Mouse (Mus musculus) thymus, adult 2 months (tissue): ENCODE data around the gene Sapcd1. TPM values are rescaled to one million over a fixed set of nuclear protein-coding genes. Genes with fewer than 3 reads are reported as not detected.

Source experiments
- DNase-seq: peaks from one replicate; pipeline ENCODE4 v3.0.0; 2021
- H3K27ac ChIP-seq: fragments of 200-500 bp; 2 replicates; pipeline ENCODE4 v1.5.1; 2012; ENCODE audit warnings: low read length, control low read depth; ENCODE audit not compliant: control insufficient read depth, insufficient read depth
- H3K27me3 ChIP-seq: fragments of 200-500 bp; 2 replicates; pipeline ENCODE4 v1.6.1; 2012; ENCODE audit warnings: mild to moderate bottlenecking, low read length, moderate library complexity, mixed read lengths; ENCODE audit not compliant: control insufficient read depth, insufficient read depth
- H3K36me3 ChIP-seq: fragments of 200-500 bp; 2 replicates; pipeline ENCODE4 v1.6.1; 2012; ENCODE audit warnings: mild to moderate bottlenecking, low read length, moderate library complexity; ENCODE audit not compliant: control insufficient read depth, insufficient read depth
- H3K4me1 ChIP-seq: fragments of 200-500 bp; replicated peaks from 2 replicates; pipeline ENCODE4 v1.6.1; 2012; ENCODE audit warnings: low read length; ENCODE audit not compliant: control insufficient read depth, insufficient read depth
- H3K4me3 ChIP-seq: fragments of 200-500 bp; 2 replicates; pipeline ENCODE4 v1.5.1; 2012; ENCODE audit warnings: mild to moderate bottlenecking, low read length, control low read depth, moderate library complexity; ENCODE audit not compliant: control insufficient read depth, insufficient read depth
- CTCF ChIP-seq: fragments of 200-500 bp; IDR thresholded peaks from 2 replicates; pipeline ENCODE4 v1.5.1; 2012; ENCODE audit warnings: mild to moderate bottlenecking, control low read depth, low read length, moderate library complexity, borderline replicate concordance; ENCODE audit not compliant: control insufficient read depth, poor library complexity, insufficient read depth; ENCODE audit errors: extremely low read depth
- POLR2A ChIP-seq: fragments of 200-500 bp; IDR thresholded peaks from 2 replicates; pipeline ENCODE4 v1.6.1; 2012; ENCODE audit warnings: mild to moderate bottlenecking, low read length, control low read depth, moderate library complexity; ENCODE audit not compliant: control insufficient read depth, poor library complexity, insufficient read depth; ENCODE audit errors: extremely low read depth
- WGBS: fragments of 180-500 bp; shearing (Covaris S2); methylation state at CpG from one replicate; pipeline ENCODE4 v1.1.7; 2018; 5-methylcytosine and 5-hydroxymethylcytosine counted together
- polyA plus RNA-seq: library from polyadenylated mRNA; depleted of rRNA; stranded (reverse); fragments of >200 nt; gene quantifications from 2 replicates; pipeline ENCODE4 v1.2.3, GENCODE M21; 2012

Gene Sapcd1
- polyA plus RNA-seq, 1 experiment = 12.3 TPM

- Histone ChIP-seq H3K4me1 (peaks cover 31% of the 10 kb centered on the region), H3K27ac (no peak overlapping the region), H3K4me3 (no peak overlapping the region), H3K36me3 (no peaks in the 10 kb centered on the region), H3K27me3 (peaks cover 16% of the 10 kb centered on the region)
- DNase-seq = no peak
- WGBS = 68% methylated on average over 17 of the region's 17 CpGs
- TF ChIP-seq POLR2A (no peak), CTCF (no peak)
Observed at GRCm38 (mm10) chr17:35068213-35068914, 40.5 kb upstream of the Sapcd1 start.

GRCm38 (mm10) chr17:35066084-35066483, 38.3 kb upstream of the Sapcd1 start, which contains the start of gene Mpig6b:
Mpig6b (minus strand) TSS chr17:35066184.
- TF ChIP-seq POLR2A = no peak
- TF ChIP-seq CTCF = no peak
- Histone ChIP-seq H3K27ac (no peak within 1 kb of the TSS), H3K36me3 (no peaks in the 10 kb centered on the region), H3K4me1 (peaks cover 23% of the 10 kb centered on the region), H3K4me3 (peak within 1 kb of the TSS; percentile 32), H3K27me3 (peaks cover 16% of the 10 kb centered on the region)
- WGBS = 64% methylated on average over 10 of the region's 10 CpGs
- no peak for DNase-seq

- Histone ChIP-seq H3K4me3 (peak within 1 kb of the TSS; percentile 32), H3K27me3 (peaks cover 16% of the 10 kb centered on the region), H3K36me3 (no peaks in the 10 kb centered on the region), H3K27ac (no peak within 1 kb of the TSS), H3K4me1 (peaks cover 16% of the 10 kb centered on the region)
- WGBS = 5% methylated on average over 48 of the region's 48 CpGs
- DNase-seq = no peak
- TF ChIP-seq CTCF (no peak), POLR2A (no peak)
Observed at GRCm38 (mm10) chr17:35064951-35065947, 37.4 kb upstream of the Sapcd1 start, which contains the start of gene Ly6g6c. Ly6g6c (plus strand) TSS chr17:35065388.

- DNase-seq = no peak
- H3K4me3 ChIP-seq = no peak overlapping the region
- no peaks in the 10 kb centered on the region for H3K36me3 ChIP-seq
- peaks cover 16% of the 10 kb centered on the region for H3K27me3 ChIP-seq
- TF ChIP-seq POLR2A (no peak), CTCF (no peak)
- H3K27ac ChIP-seq = no peak overlapping the region
- H3K4me1 ChIP-seq = peaks cover 11% of the 10 kb centered on the region
- 58% methylated on average over 10 of the region's 10 CpGs for WGBS
Observed at GRCm38 (mm10) chr17:35064378-35064877, 36.6 kb upstream of the Sapcd1 start.

- H3K27ac ChIP-seq = no peak overlapping the region
- TF ChIP-seq POLR2A = no peak
- TF ChIP-seq CTCF = no peak
- no peak for DNase-seq
- peaks cover 18% of the 10 kb centered on the region for H3K4me1 ChIP-seq
- WGBS = 97% methylated on average over 3 of the region's 3 CpGs
- no peak overlapping the region for H3K4me3 ChIP-seq
- peaks cover 1% of the 10 kb centered on the region for H3K36me3 ChIP-seq
- peaks cover 16% of the 10 kb centered on the region for H3K27me3 ChIP-seq
Observed at GRCm38 (mm10) chr17:35063466-35063865, 35.6 kb upstream of the Sapcd1 start.

- H3K4me3 ChIP-seq = no peak overlapping the region
- 98% methylated on average over 8 of the region's 8 CpGs for WGBS
- no peak overlapping the region for H3K27ac ChIP-seq
- H3K36me3 ChIP-seq = peaks cover 18% of the 10 kb centered on the region
- H3K27me3 ChIP-seq = peaks cover 16% of the 10 kb centered on the region
- H3K4me1 ChIP-seq = peaks cover 21% of the 10 kb centered on the region
- no peak for TF ChIP-seq CTCF
- no peak for TF ChIP-seq POLR2A
- no peak for DNase-seq
Observed at GRCm38 (mm10) chr17:35061299-35061698, 33.5 kb upstream of the Sapcd1 start.
